Mouse (Mus musculus): ENCODE measurements around the gene Reps2. TPM values are rescaled to one million over a fixed set of nuclear protein-coding genes. Genes with fewer than 3 reads are reported as not detected.

Gene Reps2
- total and polyA plus RNA-seq, 2 experiments from 2014 or later: 0.07 to 0.42 TPM

DNA sequence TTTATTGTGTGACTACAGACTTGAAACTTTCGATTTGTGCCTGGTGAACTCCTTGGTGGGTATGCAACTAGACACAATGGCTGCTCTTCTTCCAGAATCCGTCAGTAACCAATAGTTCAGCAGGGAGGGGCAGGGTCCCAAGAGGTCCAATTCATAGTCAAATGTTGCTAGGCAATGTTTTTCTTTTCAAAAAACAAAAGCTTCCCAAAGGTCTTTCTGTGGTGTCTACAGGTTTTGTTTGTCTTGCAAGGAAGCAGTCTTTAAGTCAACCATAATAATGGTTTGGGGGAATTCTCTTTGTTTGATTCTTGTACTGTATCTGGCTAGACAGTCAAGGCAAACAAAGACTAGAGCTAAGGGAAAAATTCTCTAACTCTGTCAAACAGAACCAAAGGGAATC, 138.3 kb downstream of the Reps2 start:
- DNase-seq (ENCODE audit: low spot score) (no peak), ATAC-seq (ENCODE audit: insufficient read depth, low read depth) (no peak)
- Histone ChIP-seq H3K4me3 (ENCODE audit: low read depth, low read length) (no peak overlapping the region), H3K36me3 (replicated peaks; ENCODE audit: control insufficient read depth, insufficient read depth, low read length) (no peaks in the 10 kb centered on the region), H3K4me1 (ENCODE audit: control insufficient read depth, insufficient read depth) (no peaks in the 10 kb centered on the region), H3K9ac (replicated peaks; ENCODE audit: low read depth, low read length) (no peak overlapping the region), H3K27me3 (ENCODE audit: control insufficient read depth, insufficient read depth, low read length) (no peaks in the 10 kb centered on the region), H3K9me3 (replicated peaks; ENCODE audit: control insufficient read depth, low read length) (no peaks in the 10 kb centered on the region; the same call in 1 of the 2 replicates), H3K4me2 (ENCODE audit: low read depth, low read length) (no peak overlapping the region), H3K27ac (ENCODE audit: low read depth) (no peak overlapping the region)
- TF ChIP-seq CTCF (IDR thresholded peaks at IDR 0.05; ENCODE audit: low read depth) (no peak), EP300 (IDR thresholded peaks at IDR 0.05; ENCODE audit: low read depth) (no peak)
- 60% methylated on average over 2 of the region's 2 CpGs for WGBS

DNA sequence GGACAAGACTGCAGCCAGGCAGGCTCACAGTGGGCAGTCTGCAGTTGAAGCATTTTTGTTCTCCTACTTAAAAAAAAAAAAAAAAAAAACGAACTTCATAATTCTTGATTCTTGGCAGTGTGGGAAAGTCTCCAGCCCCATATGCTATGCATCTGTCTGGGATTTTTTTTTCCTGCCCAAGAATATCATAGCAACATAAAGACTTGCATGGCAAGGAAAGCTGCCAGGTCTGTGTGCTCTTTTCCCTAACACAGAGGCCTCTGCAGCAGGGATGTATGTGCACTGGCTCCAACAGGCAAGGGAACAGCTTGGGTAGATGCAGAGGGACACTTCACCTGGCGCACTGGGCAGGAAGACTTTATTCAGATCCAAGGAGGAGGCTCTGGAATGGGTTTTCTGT, 140.0 kb downstream of the Reps2 start:
- no peak for TF ChIP-seq EP300 (IDR thresholded peaks at IDR 0.05; ENCODE audit: low read depth)
- no peak for TF ChIP-seq CTCF (IDR thresholded peaks at IDR 0.05; ENCODE audit: low read depth)
- Histone ChIP-seq H3K27me3 (ENCODE audit: control insufficient read depth, insufficient read depth, low read length) (no peaks in the 10 kb centered on the region), H3K36me3 (replicated peaks; ENCODE audit: control insufficient read depth, insufficient read depth, low read length) (no peaks in the 10 kb centered on the region), H3K9me3 (replicated peaks; ENCODE audit: control insufficient read depth, low read length) (no peaks in the 10 kb centered on the region; the same call in 1 of the 2 replicates), H3K4me3 (ENCODE audit: low read depth, low read length) (no peak overlapping the region), H3K27ac (ENCODE audit: low read depth) (no peak overlapping the region), H3K4me2 (ENCODE audit: low read depth, low read length) (no peak overlapping the region), H3K9ac (replicated peaks; ENCODE audit: low read depth, low read length) (no peak overlapping the region), H3K4me1 (ENCODE audit: control insufficient read depth, insufficient read depth) (no peaks in the 10 kb centered on the region)
- ATAC-seq (ENCODE audit: insufficient read depth, low read depth) (no peak), DNase-seq (ENCODE audit: low spot score) (no peak)
- WGBS: 53% methylated on average over 2 of the region's 2 CpGs

DNA sequence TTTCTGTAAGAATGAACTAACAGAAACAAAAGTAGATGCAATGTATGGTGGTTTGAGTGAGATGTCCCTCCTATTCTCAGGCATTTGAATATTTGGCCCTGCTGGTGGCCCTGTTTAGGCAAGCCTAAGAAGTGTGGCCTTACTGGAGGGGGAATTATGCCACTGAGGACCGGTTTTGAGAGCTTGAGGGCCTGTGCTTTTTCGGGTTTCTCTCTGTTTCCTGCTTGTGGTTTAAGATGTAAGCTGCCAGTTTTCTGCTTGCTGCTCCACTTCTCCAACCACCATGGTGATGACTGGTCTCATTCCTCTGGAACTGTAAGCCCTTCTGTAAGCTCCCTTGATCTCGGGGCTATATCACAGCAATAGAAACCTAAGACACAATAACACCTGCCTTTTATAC, 142.5 kb downstream of the Reps2 start:
- Histone ChIP-seq H3K4me2 (ENCODE audit: low read depth, low read length) (no peak overlapping the region), H3K4me1 (ENCODE audit: control insufficient read depth, insufficient read depth) (no peaks in the 10 kb centered on the region), H3K9me3 (replicated peaks; ENCODE audit: control insufficient read depth, low read length) (no peaks in the 10 kb centered on the region), H3K27ac (ENCODE audit: low read depth) (no peak overlapping the region), H3K4me3 (ENCODE audit: low read depth, low read length) (no peak overlapping the region), H3K9ac (replicated peaks; ENCODE audit: low read depth, low read length) (no peak overlapping the region), H3K36me3 (replicated peaks; ENCODE audit: control insufficient read depth, insufficient read depth, low read length) (no peaks in the 10 kb centered on the region), H3K27me3 (ENCODE audit: control insufficient read depth, insufficient read depth, low read length) (no peaks in the 10 kb centered on the region)
- 61% methylated on average over 3 of the region's 3 CpGs for WGBS
- TF ChIP-seq EP300 (IDR thresholded peaks at IDR 0.05; ENCODE audit: low read depth): no peak
- ATAC-seq (ENCODE audit: insufficient read depth, low read depth) (no peak), DNase-seq (ENCODE audit: low spot score) (no peak)

DNA sequence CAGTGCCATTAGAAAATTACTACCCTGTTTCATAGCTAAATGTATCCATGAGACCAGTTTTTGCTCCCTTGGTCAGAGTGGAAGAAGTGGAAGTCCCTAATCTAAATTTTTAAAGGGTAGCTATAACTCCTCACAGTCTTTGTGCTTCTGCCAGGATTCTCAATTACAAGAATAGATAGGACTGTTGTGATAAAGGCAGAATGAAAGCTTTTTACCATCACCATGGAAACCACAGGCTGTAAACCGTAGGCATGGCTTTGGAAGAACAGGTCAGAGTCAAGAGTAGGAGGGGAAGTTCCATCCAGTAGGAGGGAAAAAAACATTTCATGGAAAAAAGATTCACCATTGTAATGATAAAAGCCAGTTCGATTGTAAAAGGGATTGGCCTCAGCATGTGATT, 147.0 kb downstream of the Reps2 start:
- Histone ChIP-seq H3K9me3 (replicated peaks; ENCODE audit: control insufficient read depth, low read length) (no peaks in the 10 kb centered on the region), H3K4me3 (ENCODE audit: low read depth, low read length) (no peak overlapping the region), H3K27me3 (ENCODE audit: control insufficient read depth, insufficient read depth, low read length) (no peaks in the 10 kb centered on the region), H3K9ac (replicated peaks; ENCODE audit: low read depth, low read length) (no peak overlapping the region), H3K27ac (ENCODE audit: low read depth) (no peak overlapping the region), H3K36me3 (replicated peaks; ENCODE audit: control insufficient read depth, insufficient read depth, low read length) (no peaks in the 10 kb centered on the region), H3K4me1 (ENCODE audit: control insufficient read depth, insufficient read depth) (no peaks in the 10 kb centered on the region), H3K4me2 (ENCODE audit: low read depth, low read length) (no peak overlapping the region)
- no peak for TF ChIP-seq CTCF (IDR thresholded peaks at IDR 0.05; ENCODE audit: low read depth)
- TF ChIP-seq EP300 (IDR thresholded peaks at IDR 0.05; ENCODE audit: low read depth): no peak
- no peak for DNase-seq (ENCODE audit: low spot score)
- no peak for ATAC-seq (ENCODE audit: insufficient read depth, low read depth)
- 46% methylated on average over 2 of the region's 2 CpGs for WGBS

DNA sequence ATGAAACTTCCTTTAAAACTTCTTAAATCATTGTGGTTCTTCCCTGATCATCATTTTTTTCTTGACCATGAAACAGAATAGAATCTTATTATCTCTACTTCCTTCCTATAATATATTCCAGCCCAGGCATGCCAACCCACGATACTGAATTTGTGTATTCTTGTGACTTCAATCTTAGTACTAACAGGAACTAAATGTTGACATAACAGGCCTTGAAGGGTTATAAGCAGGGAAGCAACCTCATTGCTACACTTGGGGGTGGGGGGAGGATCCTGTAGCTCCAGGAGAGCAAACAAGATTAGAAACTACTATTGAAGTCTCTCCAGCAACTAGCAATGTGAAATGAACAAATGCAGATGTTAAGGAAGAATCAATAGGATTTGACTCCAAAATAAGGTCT, 154.8 kb downstream of the Reps2 start:
- Histone ChIP-seq H3K9me3 (replicated peaks; ENCODE audit: control insufficient read depth, low read length) (no peaks in the 10 kb centered on the region), H3K27ac (ENCODE audit: low read depth) (no peak overlapping the region), H3K4me1 (ENCODE audit: control insufficient read depth, insufficient read depth) (no peaks in the 10 kb centered on the region), H3K4me2 (ENCODE audit: low read depth, low read length) (no peak overlapping the region), H3K4me3 (ENCODE audit: low read depth, low read length) (no peak overlapping the region), H3K9ac (replicated peaks; ENCODE audit: low read depth, low read length) (no peak overlapping the region), H3K36me3 (replicated peaks; ENCODE audit: control insufficient read depth, insufficient read depth, low read length) (no peaks in the 10 kb centered on the region), H3K27me3 (ENCODE audit: control insufficient read depth, insufficient read depth, low read length) (no peaks in the 10 kb centered on the region)
- no peak for DNase-seq (ENCODE audit: low spot score)
- WGBS: 47% methylated on average over 1 of the region's 1 CpGs
- TF ChIP-seq EP300 (IDR thresholded peaks at IDR 0.05; ENCODE audit: low read depth) (no peak), CTCF (IDR thresholded peaks at IDR 0.05; ENCODE audit: low read depth) (no peak)
- ATAC-seq (ENCODE audit: insufficient read depth, low read depth): no peak

DNA sequence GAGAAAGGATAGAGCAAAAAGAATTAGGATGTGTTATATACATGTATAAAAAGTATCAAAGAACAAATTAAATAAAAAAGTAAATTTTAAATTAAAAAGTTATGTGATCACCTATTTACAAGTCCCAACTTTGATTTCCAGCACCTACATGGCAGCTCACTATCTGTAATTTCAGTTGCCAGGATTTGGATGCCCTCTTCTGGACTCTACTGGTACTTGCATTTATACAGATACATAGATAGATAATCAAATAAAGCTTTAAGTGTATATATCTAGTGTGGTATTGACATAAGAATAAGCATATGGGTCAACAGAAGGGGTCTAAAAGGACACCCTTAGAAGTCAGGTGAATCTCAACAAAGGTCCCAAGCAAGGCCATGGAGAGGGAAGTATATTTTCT, 155.7 kb downstream of the Reps2 start:
- no peaks in the 10 kb centered on the region for H3K27me3 ChIP-seq (ENCODE audit: control insufficient read depth, insufficient read depth, low read length)
- no peak for TF ChIP-seq EP300 (IDR thresholded peaks at IDR 0.05; ENCODE audit: low read depth)
- no peak for TF ChIP-seq CTCF (IDR thresholded peaks at IDR 0.05; ENCODE audit: low read depth)
- no peak for ATAC-seq (ENCODE audit: insufficient read depth, low read depth)
- H3K9ac ChIP-seq (replicated peaks; ENCODE audit: low read depth, low read length): no peak overlapping the region
- H3K4me1 ChIP-seq (ENCODE audit: control insufficient read depth, insufficient read depth): no peaks in the 10 kb centered on the region
- no peaks in the 10 kb centered on the region for H3K9me3 ChIP-seq (replicated peaks; ENCODE audit: control insufficient read depth, low read length)
- no peak overlapping the region for H3K27ac ChIP-seq (ENCODE audit: low read depth)
- no peak overlapping the region for H3K4me2 ChIP-seq (ENCODE audit: low read depth, low read length)
- DNase-seq (ENCODE audit: low spot score): no peak
- no peaks in the 10 kb centered on the region for H3K36me3 ChIP-seq (replicated peaks; ENCODE audit: control insufficient read depth, insufficient read depth, low read length)
- H3K4me3 ChIP-seq (ENCODE audit: low read depth, low read length): no peak overlapping the region

Measured in heart, postnatal 0 days (tissue).